Mouse (Mus musculus) adrenal gland, postnatal 25 days (tissue): Measurements from ENCODE around the gene Crabp1. TPM values are rescaled to one million over a fixed set of nuclear protein-coding genes. Genes with fewer than 3 reads are reported as not detected.

ENCODE experiments used
- DNase-seq: peaks from one replicate; pipeline ENCODE4 v3.0.0; 2021; ENCODE audit warnings: mixed read lengths
- long read RNA-seq: library from polyadenylated mRNA; stranded (forward); transcript quantifications from one replicate; pipeline ENCODE4 v2.0.0, GENCODE M21; 2021
- total RNA-seq: library from RNA; stranded (reverse); gene quantifications from 2 replicates; pipeline ENCODE4 v1.2.3, GENCODE M21; 2021

Gene Crabp1
- total RNA-seq, result 8.4 and 9.5 TPM in 2 replicates
- long read RNA-seq, partial matches to known transcripts, result 0 of 3 reads
- long read RNA-seq, other reads (novel, unspliced or antisense), result 0 of 3 reads

DNA sequence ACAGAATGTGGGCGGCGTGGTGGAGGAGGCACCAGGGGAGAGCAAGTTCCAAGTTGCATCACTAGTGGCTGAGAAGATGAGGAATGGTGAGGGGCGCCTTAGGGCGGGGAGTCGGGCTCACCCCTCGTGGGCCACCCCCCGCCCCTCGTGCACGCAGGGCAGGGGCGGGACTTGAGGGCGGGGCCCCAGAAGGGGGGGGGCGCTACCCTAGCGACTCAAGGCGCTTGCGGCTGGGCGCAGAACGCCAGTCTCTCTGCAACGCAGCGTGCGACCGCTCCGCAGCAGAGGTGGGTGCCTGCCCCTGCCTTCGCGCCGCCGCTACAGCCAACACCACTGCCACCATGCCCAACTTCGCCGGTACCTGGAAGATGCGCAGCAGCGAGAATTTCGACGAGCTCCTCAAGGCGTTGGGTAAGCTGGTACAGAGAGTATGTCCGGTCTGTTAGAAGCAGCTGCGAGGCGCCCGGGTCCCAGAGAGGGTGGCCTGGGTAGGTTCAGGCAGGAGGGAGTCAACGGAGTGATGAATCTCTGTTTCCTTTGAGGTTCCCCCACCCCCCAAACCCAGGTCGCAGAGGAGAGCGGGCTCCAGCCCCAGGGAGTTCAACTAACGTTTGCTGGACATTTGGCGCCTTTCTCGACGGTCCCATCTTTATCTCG, at the start of gene Crabp1:
Gene Crabp1 (plus strand): TSS at position 188 of the 657 bp plus-strand sequence.
- peak; percentile 8 for DNase-seq

DNA sequence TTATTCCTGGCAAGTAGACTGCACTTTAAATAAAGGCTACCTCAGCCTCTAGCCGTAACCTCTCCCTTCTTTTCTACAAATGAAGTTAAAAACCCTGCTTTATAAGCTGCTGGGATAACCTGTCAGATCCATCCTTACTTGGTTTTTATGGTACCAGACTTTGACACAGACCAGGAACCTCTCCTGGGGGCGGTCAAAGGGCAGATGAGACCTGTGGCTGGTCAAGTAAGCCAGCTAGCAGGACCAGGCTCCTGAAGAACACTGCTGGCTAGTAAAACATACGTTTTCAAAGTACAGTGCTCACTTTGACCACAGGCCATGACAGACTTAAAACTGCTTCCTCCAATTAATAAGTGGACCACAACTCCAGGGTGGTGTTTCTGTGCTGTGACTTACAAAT, 48.8 kb upstream of the Crabp1 start:
- no peak for DNase-seq

DNA sequence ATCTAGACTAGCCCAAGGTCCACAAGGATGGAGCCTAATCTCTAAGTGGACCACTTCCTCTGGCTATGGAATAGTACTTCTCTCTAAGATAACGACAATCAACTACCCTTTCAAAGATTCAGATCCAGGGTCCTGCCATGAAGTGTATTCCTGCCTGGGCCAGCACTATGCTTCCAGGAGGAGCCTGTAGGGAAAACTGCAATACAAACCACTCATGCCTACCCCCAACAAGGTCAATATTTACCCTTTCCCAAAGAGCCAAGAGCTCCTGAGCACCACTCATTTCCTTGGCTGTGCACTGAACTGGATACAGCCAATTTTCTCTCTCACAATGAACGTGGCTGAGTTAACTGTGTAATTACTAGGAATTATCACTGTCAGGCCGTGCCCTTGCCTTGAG, 47.0 kb upstream of the Crabp1 start:
- no peak for DNase-seq

DNA sequence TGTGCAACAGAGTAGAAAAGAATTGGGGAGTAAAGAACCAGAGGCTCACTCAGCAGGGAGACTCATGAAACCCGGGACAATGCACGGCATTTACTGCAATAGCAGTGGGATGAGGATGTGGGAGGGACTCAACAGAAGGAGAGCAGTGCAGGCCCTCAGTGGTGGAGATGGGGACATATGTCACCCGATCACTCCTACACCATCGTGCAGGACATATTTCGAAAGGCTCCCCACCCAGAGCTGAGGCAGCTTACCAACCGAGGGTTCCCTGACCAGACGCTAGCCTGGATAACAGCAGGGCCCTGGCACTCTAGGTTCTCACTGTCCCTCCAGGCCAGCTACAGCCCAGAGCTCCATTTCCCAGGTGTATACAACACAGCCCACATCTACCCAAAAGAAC, 42.4 kb upstream of the Crabp1 start:
- no peak for DNase-seq

DNA sequence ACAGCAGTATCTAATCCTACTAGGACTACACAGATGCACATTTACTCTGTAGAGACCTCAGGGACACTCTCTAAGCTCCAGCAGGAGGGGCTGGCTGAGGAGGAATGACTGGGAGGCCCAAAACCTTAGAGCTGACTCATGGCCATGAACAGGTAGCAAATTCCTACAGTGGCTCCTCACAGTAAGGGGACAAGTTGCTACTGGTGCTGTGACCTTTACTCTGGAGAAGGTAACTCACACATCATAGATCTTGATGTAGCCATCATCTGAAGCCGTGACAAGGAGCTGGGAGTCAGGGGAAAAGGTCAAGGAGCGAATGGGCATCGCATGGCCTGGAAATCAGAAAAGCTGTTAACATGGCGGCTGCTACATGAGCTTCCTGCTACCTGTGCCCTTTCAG, 42.0 kb upstream of the Crabp1 start:
- no peak for DNase-seq

DNA sequence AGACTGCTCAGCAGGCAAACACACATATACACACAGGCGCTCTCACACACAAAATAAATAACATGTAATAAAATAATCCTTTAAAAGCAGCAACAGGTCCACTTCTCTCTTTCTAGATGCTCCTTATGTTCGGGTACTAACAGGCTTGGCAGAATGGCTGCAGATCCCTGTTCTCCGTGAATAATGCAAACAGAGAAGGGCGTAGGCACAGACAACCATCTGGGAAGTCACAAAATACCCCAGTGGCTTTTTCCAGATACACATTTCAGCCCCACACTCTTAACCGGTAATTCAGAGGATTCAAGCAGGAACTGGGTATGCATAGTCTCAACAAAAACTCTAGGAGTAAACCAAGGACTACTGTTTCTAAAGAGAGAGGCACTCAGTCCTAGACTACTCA, 38.2 kb upstream of the Crabp1 start:
- no peak for DNase-seq

DNA sequence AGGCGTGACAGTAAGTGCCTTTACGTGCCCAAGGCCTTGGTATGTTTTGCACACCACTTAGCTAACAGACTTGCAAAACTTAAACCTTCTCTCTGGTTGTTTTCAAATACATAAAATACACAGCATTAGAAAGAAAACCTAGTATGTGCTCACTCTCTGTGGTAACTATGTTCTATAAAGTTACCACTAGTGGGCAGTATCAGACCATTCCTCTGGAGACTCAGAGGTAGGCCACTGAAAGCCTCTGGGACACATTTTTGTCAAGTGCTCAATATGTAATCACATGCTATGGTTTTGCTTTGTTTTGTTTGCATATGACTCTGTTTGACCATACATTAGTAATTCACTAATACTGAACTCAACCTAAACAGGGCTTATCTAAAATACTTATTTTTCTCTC, 32.4 kb upstream of the Crabp1 start:
- no peak for DNase-seq

DNA sequence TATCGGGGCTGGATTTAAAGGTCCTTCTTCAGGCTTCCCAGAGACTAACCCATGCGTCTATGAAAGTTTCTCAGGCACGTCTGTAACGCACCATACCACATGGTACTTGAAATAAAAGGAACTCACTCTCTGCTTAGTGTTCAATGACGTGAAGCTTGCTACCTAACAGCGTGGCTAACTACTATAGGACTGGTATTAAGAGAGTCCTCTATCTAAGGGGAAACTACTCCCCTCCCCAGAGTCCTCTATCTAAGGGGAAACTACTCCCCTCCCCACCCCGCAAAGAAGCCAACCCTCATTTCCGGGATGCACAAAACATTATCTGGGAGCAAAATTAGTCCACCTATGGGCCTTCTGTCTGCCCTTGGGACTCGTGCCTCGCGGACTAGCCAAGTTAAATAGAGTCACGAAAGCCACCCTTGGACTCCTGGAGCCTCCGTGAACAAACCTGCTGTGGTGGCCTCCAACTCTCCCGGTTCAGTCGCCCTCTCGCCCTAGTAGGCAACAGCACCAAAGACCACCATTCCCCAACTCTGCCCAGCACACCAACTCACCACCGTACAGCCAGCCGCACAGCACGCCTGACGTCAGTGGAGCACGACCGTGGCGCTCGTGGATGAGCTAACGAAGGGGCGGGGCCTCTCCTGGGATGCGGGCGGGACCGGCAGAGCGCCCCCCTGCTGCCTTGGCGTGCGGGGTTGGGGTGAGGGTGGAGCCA, 30.5 kb upstream of the Crabp1 start, which contains the start of gene Wdr61:
Gene Wdr61 (minus strand): TSS at position 599 of the 718 bp plus-strand sequence.
- peak; percentile 98 for DNase-seq

DNA sequence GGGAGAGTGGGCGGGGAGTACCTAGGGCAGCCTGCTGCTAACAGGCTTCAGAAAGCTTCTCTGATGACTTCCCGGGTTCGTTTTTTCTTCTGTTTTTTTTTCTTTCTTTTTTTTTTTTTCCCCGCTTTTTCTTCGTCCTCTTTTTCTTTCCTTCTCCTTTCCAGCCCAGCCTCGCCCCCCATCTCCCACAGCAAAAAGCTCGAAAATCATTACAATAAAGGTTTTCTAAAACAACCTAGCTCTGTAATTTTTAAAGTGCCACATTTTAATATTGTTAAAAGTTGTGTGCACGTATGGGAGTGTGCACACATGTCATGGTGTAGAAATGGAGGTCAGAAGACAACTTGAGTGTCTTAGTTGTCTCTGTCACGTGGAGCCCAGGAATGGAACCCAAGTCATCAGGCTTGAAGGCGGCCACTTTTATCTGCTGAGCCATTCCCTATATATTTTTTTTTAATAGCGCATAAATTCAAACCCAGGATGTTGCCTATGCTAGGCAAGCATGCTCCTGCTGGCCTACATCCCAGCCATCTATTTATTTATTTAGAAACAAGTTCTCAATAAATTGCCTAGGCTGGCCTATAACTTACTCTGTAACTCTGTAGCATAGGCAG, 29.8 kb upstream of the Crabp1 start:
- no peak for DNase-seq

DNA sequence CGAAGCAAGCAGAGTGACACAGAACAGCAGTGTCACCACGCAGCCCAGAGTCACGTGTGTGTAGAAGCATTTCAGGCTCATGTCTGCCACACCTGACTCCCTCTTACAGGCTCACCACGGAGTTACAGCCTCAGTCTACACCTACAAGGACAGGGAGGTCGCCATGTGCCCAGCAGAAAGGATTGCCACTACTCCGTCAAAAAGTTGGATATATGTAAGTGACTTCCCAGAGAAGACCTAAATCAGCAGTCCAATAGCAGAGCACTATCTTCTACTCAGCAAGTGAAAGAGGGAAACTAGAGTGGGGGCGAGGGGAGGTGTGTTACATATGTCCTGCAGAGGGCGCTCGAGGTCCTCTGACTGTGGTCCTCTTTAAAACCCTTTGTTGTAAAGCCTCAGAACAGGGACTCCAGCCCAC, 28.3 kb upstream of the Crabp1 start:
- peak; percentile 26 for DNase-seq

DNA sequence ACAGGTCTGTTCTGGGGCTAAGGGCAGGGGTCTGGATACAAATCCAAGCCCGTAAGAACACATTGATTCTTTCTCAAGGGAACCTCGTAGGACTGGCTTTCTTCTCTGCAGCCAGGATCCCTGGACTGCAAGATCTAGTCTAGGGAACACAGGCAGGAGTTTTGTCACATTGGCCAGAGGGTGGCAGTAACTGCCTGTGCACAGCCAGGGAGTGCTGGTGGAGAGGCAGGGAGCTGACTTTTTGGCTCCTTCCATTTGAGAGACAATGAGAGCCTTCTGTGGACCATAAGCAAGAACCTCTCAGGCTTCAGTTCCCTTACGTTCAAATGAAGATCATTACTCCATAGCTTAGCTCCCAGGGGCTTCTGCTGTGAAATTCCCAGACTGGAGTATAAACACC, 26.2 kb upstream of the Crabp1 start:
- peak; percentile 38 for DNase-seq

DNA sequence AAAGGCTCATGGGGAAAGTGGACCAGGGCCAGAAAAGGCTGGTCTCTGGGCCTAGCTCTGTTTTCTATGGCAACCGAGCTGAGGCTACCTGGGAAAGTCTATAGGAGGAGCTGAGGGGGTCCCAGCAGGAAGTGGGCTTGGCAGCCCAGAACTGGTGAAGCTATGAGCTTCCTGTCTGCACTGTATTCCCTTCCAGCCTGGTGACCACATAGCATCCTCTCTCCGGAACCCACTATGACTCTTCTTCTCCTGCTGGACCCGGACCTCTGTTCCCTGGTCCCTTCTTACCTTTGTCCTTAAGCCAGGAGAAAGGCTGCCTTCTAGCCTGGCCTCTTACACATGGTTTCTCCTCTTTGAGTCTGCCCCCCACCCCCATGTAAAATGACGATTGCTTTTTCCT, 20.7 kb upstream of the Crabp1 start:
- no peak for DNase-seq

DNA sequence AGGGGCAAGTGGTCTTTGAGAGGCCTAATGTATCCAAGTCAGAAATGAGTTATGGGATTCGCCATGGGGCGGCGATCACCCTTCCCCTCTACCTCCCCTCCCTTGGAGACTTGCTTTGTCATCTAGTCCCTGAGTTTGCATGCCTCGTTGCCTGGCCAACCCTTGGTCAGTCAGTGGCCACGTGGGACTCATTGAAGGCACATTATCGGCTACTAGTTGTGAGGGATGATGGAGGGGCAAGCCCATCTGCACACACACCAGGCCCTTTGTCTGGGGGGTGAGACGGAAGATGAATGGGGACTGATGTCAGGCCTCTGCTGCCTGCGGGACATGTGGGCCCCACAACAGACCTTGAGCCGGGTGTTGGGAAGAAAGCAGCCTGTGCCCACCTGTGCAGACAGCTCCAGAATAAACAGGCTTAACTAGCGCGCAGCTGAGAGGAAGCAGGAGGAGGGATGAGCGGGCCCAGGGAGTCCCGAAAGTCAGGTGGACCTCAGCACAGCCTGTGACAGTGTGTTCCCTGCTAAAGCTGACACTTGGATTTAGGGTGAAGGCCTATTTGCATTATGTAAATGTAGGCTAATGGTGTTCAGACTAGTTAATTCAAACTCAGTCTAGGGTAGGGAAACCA, 18.7 kb upstream of the Crabp1 start:
- DNase-seq, result no peak

DNA sequence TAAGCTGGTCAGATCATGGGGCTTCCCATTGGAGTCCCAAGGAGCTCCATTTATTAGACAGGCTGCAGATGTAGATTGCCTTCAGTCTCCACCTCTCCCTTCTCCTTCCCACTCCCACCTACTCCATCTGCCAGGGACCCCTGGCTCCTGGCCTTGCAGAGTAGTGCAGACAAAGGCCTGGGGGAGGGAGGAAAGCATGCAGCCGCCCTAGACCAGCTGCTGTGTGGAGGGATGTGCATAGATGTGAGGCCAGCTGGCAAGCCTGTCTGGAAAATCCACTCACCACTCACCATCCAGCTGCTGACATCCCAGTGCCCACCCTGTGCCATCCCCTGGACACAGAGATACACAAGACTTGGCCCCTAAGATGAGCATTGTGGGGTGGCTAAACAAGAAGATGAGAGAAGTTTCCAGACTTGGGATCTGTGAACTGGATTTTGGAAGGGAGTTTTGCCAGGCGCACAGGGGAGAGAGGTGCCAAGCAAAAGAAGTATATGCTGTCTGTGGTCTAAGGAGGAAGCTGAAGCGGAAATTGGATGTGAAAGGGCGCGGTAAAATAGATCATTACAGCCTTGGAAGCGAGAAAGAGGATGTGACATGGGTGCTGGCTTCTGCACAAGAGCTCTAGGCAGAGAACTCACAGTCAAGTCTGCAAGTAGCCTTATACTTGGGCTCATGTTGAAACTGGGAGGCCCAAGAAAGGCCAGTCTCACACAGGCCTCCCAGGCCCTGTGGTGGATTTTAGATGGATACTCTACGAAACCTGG, 14.2 kb upstream of the Crabp1 start:
- DNase-seq, result no peak

DNA sequence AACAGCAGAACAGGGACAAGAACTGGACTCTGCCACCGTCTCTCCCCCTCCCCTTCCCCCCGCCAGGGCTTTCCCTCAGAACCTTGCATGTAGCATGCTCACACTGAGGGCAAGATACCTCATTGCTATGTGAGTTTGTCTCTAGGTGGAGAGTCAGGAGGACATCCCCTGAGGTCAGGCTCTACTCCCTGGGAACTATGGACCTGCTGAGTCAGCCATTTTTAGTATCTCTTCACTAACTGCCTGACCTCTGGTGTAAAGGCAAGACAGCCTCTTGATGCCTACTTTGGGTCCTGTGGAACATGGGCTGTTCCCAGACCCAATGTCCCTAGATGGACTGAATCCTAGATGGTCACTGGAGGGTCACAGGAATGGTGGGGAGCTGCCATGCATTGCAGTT, 12.9 kb upstream of the Crabp1 start:
- DNase-seq, result no peak

DNA sequence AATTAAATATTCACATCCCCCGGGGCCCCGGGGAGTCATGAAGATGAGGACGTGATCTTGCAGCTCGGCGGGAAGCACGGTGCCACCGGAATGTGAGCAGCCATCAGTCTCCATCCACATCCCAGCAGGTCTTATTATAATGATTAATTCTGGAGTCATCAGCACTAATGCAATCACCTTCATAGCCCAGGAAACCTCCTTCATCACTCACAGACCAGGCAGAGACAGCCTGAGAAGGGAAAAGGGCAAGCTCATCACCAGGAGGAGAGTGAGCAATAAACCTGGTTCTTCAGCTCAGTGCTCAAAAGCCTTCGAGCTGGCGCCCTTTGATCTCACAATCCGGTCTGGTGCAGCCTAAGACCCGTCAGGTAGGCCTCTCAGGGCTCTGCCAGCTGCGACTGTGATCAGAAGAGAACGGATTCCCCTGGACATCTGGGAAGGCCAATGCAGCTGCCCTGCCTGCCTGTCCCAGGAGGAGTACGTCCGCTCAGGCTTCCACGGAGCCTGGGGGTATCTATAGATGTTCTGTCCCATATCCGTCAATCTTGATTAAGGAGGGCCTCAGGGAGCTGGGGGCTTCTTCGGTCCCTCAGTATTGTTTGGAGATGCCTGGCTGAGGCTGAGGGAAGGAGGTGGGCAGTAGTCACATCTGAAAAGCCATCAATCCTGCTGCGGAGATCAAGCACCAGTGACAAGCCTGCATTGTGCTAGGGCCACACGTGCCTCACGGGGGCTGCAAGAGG, 12.2 kb upstream of the Crabp1 start:
- no peak for DNase-seq

DNA sequence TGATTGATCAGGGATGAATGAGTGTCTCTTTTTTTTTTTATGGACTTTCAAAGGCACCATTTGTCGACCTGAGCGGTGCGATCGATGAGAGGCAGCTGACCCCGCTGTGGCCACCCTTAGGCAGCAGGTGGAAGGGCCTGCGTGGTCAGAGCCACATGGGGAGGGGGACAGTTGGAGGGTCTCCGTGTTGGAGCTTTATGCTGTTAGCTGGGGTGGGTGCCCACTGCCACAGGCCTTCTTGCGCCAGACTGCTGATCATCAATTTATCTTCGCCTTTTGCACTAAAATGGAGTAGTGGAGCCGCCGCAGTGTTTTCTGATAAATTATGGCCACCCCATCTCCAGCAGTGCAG, 11.6 kb upstream of the Crabp1 start:
- no peak for DNase-seq

DNA sequence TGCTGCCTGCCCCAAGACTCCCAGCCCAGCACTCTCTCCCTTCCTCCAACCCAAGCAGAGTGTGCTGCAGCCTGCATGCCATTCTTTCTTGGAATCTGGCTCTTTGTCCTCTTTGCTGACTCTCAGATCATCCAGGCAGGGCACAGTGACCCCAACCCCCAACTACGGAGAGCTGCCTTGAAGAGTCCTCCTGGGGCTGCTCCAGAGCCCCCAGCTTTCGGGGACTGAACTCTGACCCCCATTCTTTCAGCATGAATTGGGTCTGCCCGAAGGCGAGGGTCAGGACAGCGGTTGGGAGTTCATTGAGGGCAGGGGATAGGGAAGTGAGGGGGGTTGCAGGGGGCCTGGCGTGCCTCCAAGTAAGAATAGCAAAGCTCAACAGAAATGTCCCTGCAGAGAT, 5.0 kb upstream of the Crabp1 start:
- no peak for DNase-seq

DNA sequence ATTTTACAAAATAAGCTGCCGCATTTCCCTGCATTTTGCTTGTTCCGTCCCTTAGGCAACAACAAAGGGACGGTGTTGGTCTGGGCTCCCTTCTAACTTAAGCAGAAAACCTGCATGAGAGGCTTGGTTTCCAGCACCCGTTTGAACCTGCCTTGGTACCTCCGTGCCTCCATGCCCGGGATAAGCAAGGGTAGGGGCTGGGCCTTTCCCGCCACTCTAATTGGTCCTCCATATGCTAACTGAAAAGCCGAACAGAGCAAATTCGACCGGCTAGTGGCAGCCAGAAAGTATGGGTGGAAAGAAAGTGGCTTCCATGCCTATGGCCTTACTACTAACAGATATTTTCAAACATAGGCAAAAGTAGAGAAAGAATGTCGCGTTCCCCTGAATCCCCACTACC, 457 bp upstream of the Crabp1 start:
- no peak for DNase-seq

DNA sequence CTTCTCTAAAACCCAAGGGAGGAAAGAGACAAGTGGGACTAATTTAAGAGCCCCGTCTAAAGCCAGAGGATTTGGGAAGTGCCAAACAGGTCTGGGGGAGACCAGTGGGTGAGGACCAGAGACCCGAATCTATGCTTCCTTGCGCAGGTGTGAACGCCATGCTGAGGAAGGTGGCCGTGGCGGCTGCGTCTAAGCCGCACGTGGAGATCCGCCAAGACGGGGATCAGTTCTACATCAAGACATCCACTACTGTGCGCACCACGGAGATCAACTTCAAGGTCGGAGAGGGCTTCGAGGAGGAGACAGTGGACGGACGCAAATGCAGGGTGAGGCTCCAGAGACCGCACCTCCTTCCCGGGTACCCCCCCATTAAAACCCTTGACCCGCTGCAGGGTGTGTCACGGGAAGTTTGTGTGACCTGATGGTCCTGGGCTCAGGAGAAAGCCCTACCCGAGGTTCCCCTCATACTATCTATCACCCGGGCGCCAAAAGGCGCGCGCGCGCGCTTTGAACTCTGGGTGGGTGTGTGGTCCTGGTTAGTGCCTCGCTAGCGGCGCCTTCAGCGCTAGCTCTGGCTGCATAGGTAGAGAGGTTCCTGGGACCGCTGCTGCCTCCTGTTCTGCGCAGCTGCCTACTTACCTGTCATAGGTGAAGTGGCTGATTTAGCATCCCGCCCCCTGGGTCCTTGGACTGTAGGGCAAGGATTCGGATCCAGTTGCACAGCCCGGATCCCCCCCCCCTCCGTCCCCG, 963 bp downstream of the Crabp1 start:
- no peak for DNase-seq
